Mouse (Mus musculus) CH12.LX (cell line): ENCODE results near the gene Gm10203.

Source experiments
- CTCF ChIP-seq, 2 experiments: IDR thresholded peaks in 1 of 2; conservative IDR thresholded peaks in 1 of 2; 2 replicates each; pipeline ENCODE4 v1.5.1; 2011 to 2012; ENCODE audit warnings: low read depth in 2 of 2, low read length in 2 of 2, improper control_type of control experiment in 1 of 2, inconsistent platforms in 1 of 2, mild to moderate bottlenecking in 1 of 2, moderate library complexity in 1 of 2
- EP300 ChIP-seq: IDR thresholded peaks from 2 replicates; pipeline ENCODE4 v1.6.1; 2011; ENCODE audit warnings: low read length, improper control_type of control experiment
- GABPA ChIP-seq: IDR thresholded peaks from 2 replicates; pipeline ENCODE4 v1.6.1; 2012; ENCODE audit warnings: low read depth, low read length, improper control_type of control experiment, inconsistent platforms; ENCODE audit not compliant: insufficient replicate concordance
- JUN ChIP-seq: IDR thresholded peaks from 2 replicates; pipeline ENCODE4 v1.6.1; 2011; ENCODE audit warnings: low read depth, mild to moderate bottlenecking, low read length, improper control_type of control experiment, moderate library complexity; ENCODE audit not compliant: insufficient read depth
- KAT2A ChIP-seq: IDR thresholded peaks from 2 replicates; pipeline ENCODE4 v1.6.1; 2012; ENCODE audit warnings: low read length, improper control_type of control experiment, inconsistent platforms; ENCODE audit not compliant: insufficient replicate concordance
- MXI1 ChIP-seq: IDR thresholded peaks from 2 replicates; pipeline ENCODE4 v1.6.1; 2011; ENCODE audit warnings: mild to moderate bottlenecking, low read depth, low read length, improper control_type of control experiment
- MYC ChIP-seq: IDR thresholded peaks from 2 replicates; pipeline ENCODE4 v1.6.1; 2011; ENCODE audit warnings: low read depth, mild to moderate bottlenecking, improper control_type of control experiment, low read length
- POLR2A ChIP-seq: IDR thresholded peaks from 2 replicates; pipeline ENCODE4 v1.6.1; 2011; ENCODE audit warnings: low read depth, mild to moderate bottlenecking, improper control_type of control experiment, low read length
- POLR2AphosphoS2 ChIP-seq: IDR thresholded peaks from 2 replicates; pipeline ENCODE4 v1.6.1; 2011; ENCODE audit warnings: low read depth, low read length, improper control_type of control experiment
- SMC3 ChIP-seq: IDR thresholded peaks from 2 replicates; pipeline ENCODE4 v1.6.1; 2011; ENCODE audit warnings: low read depth, low read length, improper control_type of control experiment
- USF2 ChIP-seq: conservative IDR thresholded peaks from 2 replicates; pipeline ENCODE4 v1.6.1; 2011; ENCODE audit warnings: low read depth, low read length, improper control_type of control experiment
- ZC3H11A ChIP-seq: IDR thresholded peaks from 2 replicates; pipeline ENCODE4 v1.6.1; 2012; ENCODE audit warnings: low read depth, mild to moderate bottlenecking, inconsistent platforms, low read length, improper control_type of control experiment
- ZMIZ1 ChIP-seq: IDR thresholded peaks from 2 replicates; pipeline ENCODE4 v1.6.1; 2012; ENCODE audit warnings: low read depth, mild to moderate bottlenecking, inconsistent platforms, low read length, improper control_type of control experiment
- ZNF384 ChIP-seq: IDR thresholded peaks from 2 replicates; pipeline ENCODE4 v1.6.1; 2012; ENCODE audit warnings: low read depth, low read length, improper control_type of control experiment, inconsistent platforms

GRCm38 (mm10) chr6:149116992-149117391 lies 13.0 kb upstream of the Gm10203 start:
- TF ChIP-seq ZC3H11A (no peak), JUN (no peak), USF2 (no peak), MYC (no peak), CTCF (conservative IDR thresholded peaks at IDR 0.05 in 1 of 2, IDR thresholded peaks at IDR 0.05 in 1 of 2; ENCODE audit: low read depth in 2 of 2, low read length in 2 of 2) (no peak), GABPA (no peak), ZMIZ1 (no peak), SMC3 (no peak), POLR2A (no peak), MXI1 (no peak), POLR2AphosphoS2 (no peak), ZNF384 (no peak), KAT2A (no peak), EP300 (no peak)
